ENCODE assay signal across 17 mouse cellular contexts in the genomic region with DNA sequence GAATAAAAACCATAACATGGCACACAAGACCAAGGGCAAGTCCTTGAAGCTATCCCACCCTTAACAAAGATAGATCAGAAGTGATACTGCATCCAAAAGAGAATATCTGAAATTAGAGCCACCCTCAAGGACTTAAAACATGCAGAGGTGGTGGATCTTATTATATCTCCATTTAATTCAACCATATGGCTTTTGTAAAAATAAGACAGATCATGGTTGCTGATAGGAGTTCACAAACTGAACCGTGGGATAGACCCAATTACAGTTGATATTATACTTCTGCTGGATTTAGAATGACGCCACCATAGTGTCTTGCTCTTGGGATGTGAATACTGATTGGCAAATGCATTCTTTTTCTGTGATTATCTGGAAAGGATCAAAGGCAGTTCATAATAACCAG.
"Had no signal": no experiment of that assay in that cellular context is flagged by ENCODE, and none has a peak within 500 bp of the region (broad histone marks: within the 10 kb centered on the region; RNA-seq: fewer than 3 reads in every experiment).

No protein-coding gene starts in this region.

- ATAC-seq: hindbrain, embryonic 16.5 days; inflammation-experienced regulatory T-cells, adult 6 months; intestine, embryonic 15.5 days; intestine, postnatal 0 days; liver, embryonic 12.5 days had no signal

- DNase-seq: gastrocnemius, adult 2 months; gastrocnemius, postnatal 10 days; gastrocnemius, postnatal 25 days; heart, adult 2 months; heart, postnatal 14 days; heart, postnatal 4 days; kidney, adult 18-20 months; kidney, adult 8-10 months; kidney, postnatal 10 days; kidney, postnatal 25 days; layer of hippocampus, adult 9-11 months; layer of hippocampus, postnatal 36 days had no signal
